Mouse (Mus musculus): ENCODE measurements around the gene Cxcr5. TPM values are rescaled to one million over a fixed set of nuclear protein-coding genes. Genes with fewer than 3 reads are reported as not detected.

Cxcr5 gene
- polyA plus RNA-seq, 1 experiment from 2014 or later = not detected

DNA sequence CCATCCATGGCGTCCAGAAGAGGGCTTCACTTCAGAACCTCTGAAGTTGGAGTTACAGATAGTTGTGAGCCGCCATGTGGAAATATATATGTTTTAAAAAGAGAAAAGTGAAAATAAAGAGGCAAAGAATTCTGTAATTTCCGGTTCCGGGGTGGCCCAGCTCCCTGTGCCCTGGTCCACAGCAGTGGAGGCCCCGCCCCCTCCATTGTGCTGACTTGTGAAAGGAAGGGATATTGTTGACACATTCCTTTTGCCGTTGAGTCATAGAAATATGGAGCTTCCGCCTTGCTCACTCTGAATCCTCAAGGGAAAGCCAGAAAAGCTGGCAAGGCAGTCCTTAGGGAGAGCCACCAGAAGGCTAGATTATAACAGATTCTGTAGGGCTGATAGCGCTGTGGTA, 9.5 kb downstream of the Cxcr5 start:
- Histone ChIP-seq H3K4me3 (ENCODE audit: low read depth, low read length) (no peak overlapping the region), H3K27me3 (ENCODE audit: control insufficient read depth, insufficient read depth, low read depth, low read length) (no peaks in the 10 kb centered on the region), H3K9ac (ENCODE audit: low read depth, low read length) (no peak overlapping the region), H3K4me1 (ENCODE audit: control insufficient read depth, low read depth, low read length) (no peaks in the 10 kb centered on the region), H3K36me3 (ENCODE audit: control insufficient read depth, insufficient read depth) (no peaks in the 10 kb centered on the region), H3K27ac (ENCODE audit: low read length) (no peak overlapping the region), H3K9me3 (replicated peaks; ENCODE audit: control insufficient read depth, low read length) (no peaks in the 10 kb centered on the region), H3K4me2 (ENCODE audit: low read depth, low read length) (no peak overlapping the region)
- WGBS (ENCODE audit: insufficient replicate concordance) = 66% methylated on average over 8 of the region's 8 CpGs
- no peak for ATAC-seq (ENCODE audit: low read depth)

DNA sequence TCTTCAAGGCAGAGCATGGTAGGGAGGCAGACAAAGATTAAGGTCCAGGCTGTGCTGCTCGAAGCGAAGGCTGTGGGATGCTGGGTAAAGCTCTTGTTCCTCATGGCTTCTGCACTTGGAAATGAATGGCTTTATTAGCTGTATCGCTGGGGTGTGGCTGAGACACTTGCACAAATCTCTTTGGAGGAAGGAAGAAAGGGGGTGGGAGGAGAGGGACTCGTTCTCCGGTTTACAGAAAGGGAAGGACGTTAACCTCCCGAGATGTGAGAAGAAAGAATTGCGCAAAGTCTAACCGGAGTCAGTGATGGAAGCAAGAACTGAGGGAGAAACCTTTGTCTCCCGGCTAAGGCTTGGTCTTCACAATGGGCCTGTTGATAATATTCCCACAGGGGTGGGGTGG, 10.5 kb downstream of the Cxcr5 start:
- WGBS (ENCODE audit: insufficient replicate concordance) = 34% methylated on average over 10 of the region's 10 CpGs
- H3K36me3 ChIP-seq (ENCODE audit: control insufficient read depth, insufficient read depth) = no peaks in the 10 kb centered on the region
- H3K27ac ChIP-seq (ENCODE audit: low read length) = no peak overlapping the region
- H3K4me1 ChIP-seq (ENCODE audit: control insufficient read depth, low read depth, low read length) = no peaks in the 10 kb centered on the region
- H3K9me3 ChIP-seq (replicated peaks; ENCODE audit: control insufficient read depth, low read length) = no peaks in the 10 kb centered on the region
- H3K4me2 ChIP-seq (ENCODE audit: low read depth, low read length) = no peak overlapping the region
- no peak for ATAC-seq (ENCODE audit: low read depth)
- H3K9ac ChIP-seq (ENCODE audit: low read depth, low read length) = no peak overlapping the region
- H3K27me3 ChIP-seq (ENCODE audit: control insufficient read depth, insufficient read depth, low read depth, low read length) = no peaks in the 10 kb centered on the region
- no peak overlapping the region for H3K4me3 ChIP-seq (ENCODE audit: low read depth, low read length)

DNA sequence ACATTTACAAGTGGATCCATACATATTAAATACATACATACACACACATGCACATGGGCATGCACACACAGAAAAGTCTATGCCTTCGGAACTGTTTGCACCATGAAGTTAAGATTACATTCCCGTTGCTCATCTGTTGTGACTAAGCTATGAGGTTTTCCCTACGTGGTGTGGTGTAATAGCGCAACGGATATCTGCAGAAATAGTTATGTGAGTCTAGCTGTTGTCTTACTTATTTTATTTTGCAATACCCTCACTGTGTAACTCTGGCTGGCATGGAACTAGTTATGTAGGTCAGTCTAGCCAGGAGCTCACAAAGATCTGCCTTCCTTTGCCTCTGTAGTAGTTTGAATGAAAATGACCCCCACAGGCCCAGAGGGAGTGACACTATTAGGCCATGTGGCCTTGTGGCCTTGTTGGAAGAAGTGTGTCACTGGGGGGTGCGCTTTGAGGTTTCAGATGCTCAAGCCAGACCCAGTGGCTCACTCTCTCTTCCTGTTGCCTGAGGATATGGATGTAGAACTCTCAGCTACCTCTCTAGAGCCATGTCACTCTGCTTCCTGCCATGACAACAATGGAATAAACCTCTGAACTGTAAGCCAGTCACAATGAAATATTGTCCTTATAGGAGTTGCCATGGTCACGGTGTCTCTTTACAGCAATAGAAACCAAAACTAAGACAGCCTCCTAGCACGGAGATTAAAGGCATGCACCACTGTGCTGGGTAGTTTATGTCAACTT, 13.1 kb downstream of the Cxcr5 start:
- Histone ChIP-seq H3K27ac (ENCODE audit: low read length) (no peak overlapping the region), H3K4me3 (ENCODE audit: low read depth, low read length) (no peak overlapping the region), H3K9ac (ENCODE audit: low read depth, low read length) (no peak overlapping the region), H3K27me3 (ENCODE audit: control insufficient read depth, insufficient read depth, low read depth, low read length) (no peaks in the 10 kb centered on the region), H3K4me2 (ENCODE audit: low read depth, low read length) (no peak overlapping the region), H3K36me3 (ENCODE audit: control insufficient read depth, insufficient read depth) (no peaks in the 10 kb centered on the region), H3K9me3 (replicated peaks; ENCODE audit: control insufficient read depth, low read length) (no peaks in the 10 kb centered on the region), H3K4me1 (ENCODE audit: control insufficient read depth, low read depth, low read length) (no peaks in the 10 kb centered on the region)
- 76% methylated on average over 8 of the region's 8 CpGs for WGBS (ENCODE audit: insufficient replicate concordance)
- no peak for ATAC-seq (ENCODE audit: low read depth)

DNA sequence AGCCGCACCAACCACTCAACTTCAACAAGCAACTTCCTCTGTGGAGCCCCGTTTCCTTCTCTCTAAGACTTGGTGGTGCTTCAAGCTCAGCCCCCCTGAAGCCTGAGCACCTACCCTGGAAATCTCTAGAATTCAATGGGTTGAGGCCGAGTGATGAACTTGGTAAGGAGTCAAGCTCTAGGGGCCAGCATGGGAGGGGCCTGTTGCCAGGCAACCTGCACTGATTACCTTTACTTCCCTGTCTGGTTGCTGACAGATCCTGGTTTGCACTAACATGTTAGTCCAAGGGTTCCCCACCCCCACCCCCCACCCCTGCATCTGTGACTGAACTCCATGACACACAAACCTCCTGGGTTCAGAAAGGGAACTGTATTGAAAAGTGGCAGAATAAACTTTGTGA, 16.7 kb downstream of the Cxcr5 start:
- Histone ChIP-seq H3K9ac (ENCODE audit: low read depth, low read length) (no peak overlapping the region), H3K4me3 (ENCODE audit: low read depth, low read length) (no peak overlapping the region), H3K27ac (ENCODE audit: low read length) (no peak overlapping the region), H3K9me3 (replicated peaks; ENCODE audit: control insufficient read depth, low read length) (no peaks in the 10 kb centered on the region), H3K4me1 (ENCODE audit: control insufficient read depth, low read depth, low read length) (no peaks in the 10 kb centered on the region), H3K36me3 (ENCODE audit: control insufficient read depth, insufficient read depth) (no peaks in the 10 kb centered on the region), H3K4me2 (ENCODE audit: low read depth, low read length) (no peak overlapping the region), H3K27me3 (ENCODE audit: control insufficient read depth, insufficient read depth, low read depth, low read length) (no peaks in the 10 kb centered on the region)
- no peak for ATAC-seq (ENCODE audit: low read depth)
- WGBS (ENCODE audit: insufficient replicate concordance) = 43% methylated on average over 3 of the region's 3 CpGs

DNA sequence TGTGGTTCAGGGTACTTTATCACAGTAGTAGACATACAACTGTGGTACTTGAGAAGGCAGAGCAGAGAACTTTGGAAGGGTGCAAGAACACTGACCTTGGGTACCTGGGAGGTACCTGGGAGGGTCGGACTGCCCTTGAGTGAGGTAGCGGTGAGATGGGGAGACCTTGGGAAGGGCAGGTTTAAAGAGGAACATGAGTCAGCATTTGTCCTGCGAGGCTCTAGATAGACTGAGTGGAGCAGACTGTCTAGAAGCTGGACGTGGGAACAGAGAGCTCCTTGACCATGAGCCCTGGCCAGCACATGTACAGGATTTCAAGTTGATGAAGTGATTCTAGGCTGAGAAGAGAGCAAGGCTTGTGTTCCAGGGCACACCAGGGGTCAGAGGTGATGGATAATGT, 19.3 kb downstream of the Cxcr5 start:
- H3K4me1 ChIP-seq (ENCODE audit: control insufficient read depth, low read depth, low read length) = no peaks in the 10 kb centered on the region; the same call in 1 of the 2 replicates
- H3K4me3 ChIP-seq (ENCODE audit: low read depth, low read length) = no peak overlapping the region
- H3K4me2 ChIP-seq (ENCODE audit: low read depth, low read length) = no peak overlapping the region
- no peaks in the 10 kb centered on the region for H3K36me3 ChIP-seq (ENCODE audit: control insufficient read depth, insufficient read depth)
- no peak overlapping the region for H3K9ac ChIP-seq (ENCODE audit: low read depth, low read length)
- no peaks in the 10 kb centered on the region; the same call in 1 of the 2 replicates for H3K27me3 ChIP-seq (ENCODE audit: control insufficient read depth, insufficient read depth, low read depth, low read length)
- no peaks in the 10 kb centered on the region for H3K9me3 ChIP-seq (replicated peaks; ENCODE audit: control insufficient read depth, low read length)
- no peak for ATAC-seq (ENCODE audit: low read depth)
- 33% methylated on average over 4 of the region's 4 CpGs for WGBS (ENCODE audit: insufficient replicate concordance)
- H3K27ac ChIP-seq (ENCODE audit: low read length) = no peak overlapping the region

DNA sequence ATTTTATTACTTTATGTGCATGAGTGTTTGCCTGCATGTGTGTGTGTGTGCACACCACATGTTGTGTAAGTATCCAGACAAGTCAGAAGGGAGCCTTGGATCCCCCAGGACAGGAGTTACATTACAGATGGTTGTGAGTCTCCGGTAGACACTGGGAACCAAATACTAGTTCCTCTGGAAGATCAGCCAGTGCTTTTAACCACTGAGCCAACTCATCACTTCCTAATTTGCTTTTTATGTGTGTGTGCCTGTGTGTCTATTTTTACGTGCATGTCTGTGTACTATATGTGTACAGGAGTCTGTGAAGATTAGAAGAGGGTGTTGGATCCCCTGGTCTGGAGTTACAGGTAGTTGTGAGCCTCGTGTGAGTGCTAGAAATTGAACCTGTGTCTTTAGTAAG, 21.0 kb downstream of the Cxcr5 start:
- Histone ChIP-seq H3K27me3 (ENCODE audit: control insufficient read depth, insufficient read depth, low read depth, low read length) (peaks cover 3% of the 10 kb centered on the region; the same call in 1 of the 2 replicates), H3K36me3 (ENCODE audit: control insufficient read depth, insufficient read depth) (no peaks in the 10 kb centered on the region), H3K9ac (ENCODE audit: low read depth, low read length) (no peak overlapping the region), H3K27ac (ENCODE audit: low read length) (no peak overlapping the region), H3K4me3 (ENCODE audit: low read depth, low read length) (no peak overlapping the region), H3K4me2 (ENCODE audit: low read depth, low read length) (no peak overlapping the region), H3K9me3 (replicated peaks; ENCODE audit: control insufficient read depth, low read length) (no peaks in the 10 kb centered on the region), H3K4me1 (ENCODE audit: control insufficient read depth, low read depth, low read length) (no peaks in the 10 kb centered on the region; the same call in 1 of the 2 replicates)
- no peak for ATAC-seq (ENCODE audit: low read depth)
- 33% methylated on average over 3 of the region's 3 CpGs for WGBS (ENCODE audit: insufficient replicate concordance)

DNA sequence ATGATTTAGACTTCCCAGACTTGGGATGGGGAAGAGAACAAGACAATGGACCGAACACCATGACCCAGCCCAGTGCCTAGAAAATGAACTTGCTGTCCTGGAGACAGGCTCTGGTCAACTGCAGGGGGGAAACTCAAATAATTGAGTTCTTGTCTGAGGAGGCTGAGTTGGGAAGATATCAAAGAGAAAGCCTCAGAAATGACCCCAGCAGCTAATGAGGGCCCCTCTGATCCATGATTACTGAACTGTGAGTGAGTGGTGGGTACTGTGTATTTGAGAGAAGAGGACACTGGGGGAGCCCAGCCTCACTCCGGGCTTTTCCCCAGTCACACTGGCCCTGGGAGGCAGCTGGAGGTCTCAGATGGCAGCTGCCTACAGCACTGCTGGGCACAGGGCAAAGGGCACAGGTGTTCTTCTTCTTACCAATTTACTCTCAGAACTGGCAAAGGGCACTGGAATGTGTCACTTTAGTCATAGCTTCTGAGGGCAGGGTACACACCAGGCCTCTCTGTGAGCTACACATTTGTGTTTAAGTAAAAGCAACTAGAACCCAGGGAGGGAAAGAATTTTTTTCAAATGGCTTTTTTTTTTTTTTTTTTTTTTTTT, 21.8 kb downstream of the Cxcr5 start:
- Histone ChIP-seq H3K4me3 (ENCODE audit: low read depth, low read length) (no peak overlapping the region), H3K4me2 (ENCODE audit: low read depth, low read length) (no peak overlapping the region), H3K36me3 (ENCODE audit: control insufficient read depth, insufficient read depth) (no peaks in the 10 kb centered on the region), H3K9me3 (replicated peaks; ENCODE audit: control insufficient read depth, low read length) (no peaks in the 10 kb centered on the region), H3K4me1 (ENCODE audit: control insufficient read depth, low read depth, low read length) (no peaks in the 10 kb centered on the region; the same call in 1 of the 2 replicates), H3K27me3 (ENCODE audit: control insufficient read depth, insufficient read depth, low read depth, low read length) (peaks cover 3% of the 10 kb centered on the region; the same call in 1 of the 2 replicates), H3K9ac (ENCODE audit: low read depth, low read length) (no peak overlapping the region), H3K27ac (ENCODE audit: low read length) (no peak overlapping the region)
- 60% methylated on average over 2 of the region's 2 CpGs for WGBS (ENCODE audit: insufficient replicate concordance)
- ATAC-seq (ENCODE audit: low read depth) = no peak

DNA sequence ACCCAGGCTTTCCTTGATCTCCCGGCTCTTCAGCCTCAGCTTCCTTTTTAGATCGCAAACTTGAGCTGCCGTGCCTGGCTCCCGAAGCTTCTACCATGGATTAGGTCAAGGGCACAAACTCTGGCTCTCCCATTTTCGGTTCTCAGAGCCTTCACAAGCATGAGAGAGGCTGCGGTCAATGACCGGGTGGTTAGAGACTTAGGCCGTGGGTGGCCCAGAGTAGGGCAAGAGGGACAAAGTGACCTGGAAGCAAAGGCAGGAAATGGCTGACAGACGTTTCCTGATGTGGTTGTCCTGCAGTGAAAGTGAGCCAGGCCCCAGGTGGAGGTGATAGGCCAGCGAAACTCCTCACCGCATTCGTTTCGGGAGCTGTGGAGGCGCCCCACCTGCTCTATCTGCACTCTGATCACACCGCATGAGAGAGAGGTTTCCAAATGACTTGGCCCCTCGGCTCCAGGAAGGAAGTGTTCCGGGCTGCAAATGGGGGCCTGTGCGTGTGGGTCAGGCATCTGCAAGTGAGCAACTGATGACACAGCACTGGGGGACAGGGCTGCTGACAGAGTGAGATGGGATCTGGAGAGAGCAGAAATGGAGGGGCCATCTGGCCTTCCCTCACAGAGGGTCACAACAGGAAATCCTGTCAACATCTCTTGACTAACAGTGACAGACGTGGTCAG, 23.9 kb downstream of the Cxcr5 start:
- peak overlapping the region; percentile 21; the same call in 1 of the 2 replicates for H3K27ac ChIP-seq (ENCODE audit: low read length)
- H3K36me3 ChIP-seq (ENCODE audit: control insufficient read depth, insufficient read depth) = no peaks in the 10 kb centered on the region
- peak; percentile 54 for ATAC-seq (ENCODE audit: low read depth)
- H3K9me3 ChIP-seq (replicated peaks; ENCODE audit: control insufficient read depth, low read length) = no peaks in the 10 kb centered on the region
- H3K27me3 ChIP-seq (ENCODE audit: control insufficient read depth, insufficient read depth, low read depth, low read length) = peaks cover 3% of the 10 kb centered on the region; the same call in 1 of the 2 replicates
- WGBS (ENCODE audit: insufficient replicate concordance) = 10% methylated on average over 19 of the region's 19 CpGs
- peak overlapping the region; percentile 27; the same call in 1 of the 2 replicates for H3K4me2 ChIP-seq (ENCODE audit: low read depth, low read length)
- H3K9ac ChIP-seq (ENCODE audit: low read depth, low read length) = no peak overlapping the region
- H3K4me3 ChIP-seq (ENCODE audit: low read depth, low read length) = no peak overlapping the region
- no peaks in the 10 kb centered on the region; the same call in 1 of the 2 replicates for H3K4me1 ChIP-seq (ENCODE audit: control insufficient read depth, low read depth, low read length)

Measured in liver, embryonic 16.5 days (tissue).